Comparison of ENCODE assay signal across 8 mouse cellular contexts in genomic region chr11:94499661-94500152, GRCm38 (mm10). TPM values are rescaled to one million over a fixed set of nuclear protein-coding genes. Genes with fewer than 3 reads are reported as not detected.
A peak's percentile ranks its signal among the peaks of the same experiment; 100 is the strongest.
DNase-seq lines count a peak whose midpoint lies in the region; ATAC-seq lines count a peak whose summit lies in the region.

Gene Epn3 (minus strand): TSS chr11:94499974.

- intact Hi-C loops in heart, postnatal 10 days (cut with DNase I), result loop anchor here (2.0 kb wide), 1 partner anchor 47 kb away; no protein-coding TSS in a partner anchor

- peak; percentile 66 for DNase-seq in adrenal gland, postnatal 14 days
- peak; percentile 70 for DNase-seq in embryo, embryonic 11 days
- DNase-seq in heart, postnatal 10 days, result peak; percentile 51 to 63
- peak; percentile 60 to 67 for DNase-seq in kidney, postnatal 36 days
- peak; percentile 61 for DNase-seq in testis, postnatal 10 days (ENCODE audit: low spot score)
- no peak for DNase-seq in layer of hippocampus, adult 9-11 months

- ATAC-seq in megakaryocyte progenitor cell, adult 5-6 weeks (replicated peaks; ENCODE audit: poor library complexity), result peak; percentile 23; the same call in 1 of the 2 replicates
- ATAC-seq in activated CD4-positive, CD25-positive, alpha-beta regulatory T cell, adult 4 months, result no peak

RNA-seq across cellular contexts. Expression of gene Epn3, which starts in this region (rescaled TPM):
- 12.1 and 13.5 TPM in 2 replicates for total RNA-seq in adrenal gland, postnatal 14 days (2021)
- total RNA-seq in heart, postnatal 10 days (2021), result 10 to 100 TPM; 26.5 to 26.7 TPM
- total RNA-seq in megakaryocyte progenitor cell, adult 5-6 weeks (2015), result not detected in 2 replicates
- 0.03 TPM in 1 of 2 replicates, not detected in the other for total RNA-seq in megakaryocyte progenitor cell, adult 5-6 weeks (2017)
- not detected for polyA plus RNA-seq in activated CD4-positive, CD25-positive, alpha-beta regulatory T cell, adult 4 months (2017; shearing (Covaris generic))

Comparison
In these comparisons a context has a peak if more than half of its experiments do, and no peak if none do; other contexts are left out.
1. RNA of gene Epn3 (total RNA-seq): 26.5 to 26.7 TPM in heart, postnatal 10 days and 12.1 to 13.5 TPM in adrenal gland, postnatal 14 days; 0.03 TPM in megakaryocyte progenitor cell, adult 5-6 weeks; every median in the first group is over 10 times any median in the second.
2. Peak in ATAC-seq in megakaryocyte progenitor cell, adult 5-6 weeks; RNA of the gene not detected or under 1 TPM.